Mouse (Mus musculus) urinary bladder, postnatal 4 days (tissue): ENCODE data around the gene Enox2.

Experiments
- DNase-seq, 2 experiments: peaks; one replicate each; pipeline ENCODE4 v3.0.0; 2021 to 2022; ENCODE audit warnings: low spot score in 2 of 2

The Enox2 gene

GRCm38 (mm10) chrX:49002892-49003291 lies 285.2 kb downstream of the Enox2 start:
- DNase-seq, result no peak

GRCm38 (mm10) chrX:48985653-48986052 lies 302.4 kb downstream of the Enox2 start:
- no peak for DNase-seq

DNA sequence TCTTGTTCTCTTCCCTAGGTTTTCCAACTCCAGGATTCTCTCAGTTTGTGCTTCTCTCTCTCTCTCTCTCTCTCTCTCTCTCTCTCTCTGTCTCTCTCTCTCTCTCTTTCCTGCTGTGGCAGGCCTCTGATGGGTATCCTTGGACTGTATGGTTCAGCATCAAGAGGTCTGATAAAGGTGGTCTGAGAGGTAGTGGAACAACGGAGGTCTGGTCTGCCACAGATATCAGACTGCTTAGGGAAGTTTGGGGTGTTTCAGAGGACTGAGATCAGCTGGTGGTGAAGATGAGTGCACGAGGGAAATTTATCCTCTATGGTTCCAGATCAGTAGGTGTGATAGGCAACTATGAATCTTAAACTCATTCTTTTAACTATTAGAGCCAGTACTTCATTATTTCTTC lies 303.6 kb downstream of the Enox2 start:
- DNase-seq, result no peak
